Mouse (Mus musculus) embryonic stem cell, embryonic (primary cell): ENCODE measurements around the gene Babam2.

Experiments
- CTCF ChIA-PET, 4 experiments: fragments of 300-600 bp in 2 of 4; fragments of 350-600 bp in 2 of 4; sonication (Branson Sonifier 250); formaldehyde crosslinking; loops; one replicate each; lab custom pipeline; 2022; ENCODE audit warnings: inconsistent platforms in 2 of 4; lab: Charles Lee
- POLR2A ChIA-PET, 4 experiments: fragments of 300-600 bp in 2 of 4; fragments of 350-600 bp in 2 of 4; sonication (Branson Sonifier 250); formaldehyde crosslinking; loops; one replicate each; lab custom pipeline; 2022; ENCODE audit warnings: antibody characterized with exemption in 4 of 4, inconsistent platforms in 1 of 4; lab: Charles Lee

Gene Babam2

GRCm38 (mm10) chr5:32112206-32112916, 414.9 kb downstream of the Babam2 start:
- CTCF ChIA-PET, result no interaction called here
- POLR2A ChIA-PET, result no interaction called here

GRCm38 (mm10) chr5:32120901-32121376, 423.5 kb downstream of the Babam2 start:
- ChIA-PET CTCF (interaction anchor here in 2 of 4 experiments (0.6 to 1.6 kb wide), 2 partner anchors 284 to 1138 kb away, joined by 3 to 17 read pairs; no protein-coding TSS in a partner anchor), POLR2A (interaction anchor here in 2 of 4 experiments (0.8 to 2.3 kb wide), 3 partner anchors 12 to 18 kb away, joined by 3 to 9 read pairs (median 3); no protein-coding TSS in a partner anchor)

GRCm38 (mm10) chr5:32121936-32122335, 424.5 kb downstream of the Babam2 start:
- CTCF ChIA-PET, result interaction anchor here in 2 of 4 experiments (0.6 to 1.6 kb wide), 3 partner anchors 46 to 1139 kb away, joined by 3 to 5 read pairs (median 4); no protein-coding TSS in a partner anchor
- POLR2A ChIA-PET, result interaction anchor here (0.6 to 2.3 kb wide), 5 partner anchors 10 to 585 kb away, joined by 3 to 9 read pairs (median 4); no protein-coding TSS in a partner anchor

GRCm38 (mm10) chr5:32122363-32122762, 424.9 kb downstream of the Babam2 start:
- ChIA-PET CTCF (interaction anchor here in 1 of 4 experiments (0.7 to 1.6 kb wide), 2 partner anchors 46 to 1139 kb away, joined by 3 to 5 read pairs; no protein-coding TSS in a partner anchor), POLR2A (interaction anchor here in 3 of 4 experiments (0.5 to 2.3 kb wide), 4 partner anchors 9 to 586 kb away, joined by 3 to 9 read pairs (median 4); no protein-coding TSS in a partner anchor)

GRCm38 (mm10) chr5:32124957-32125356, 427.5 kb downstream of the Babam2 start:
- ChIA-PET POLR2A (interaction anchor here in 2 of 4 experiments (0.7 to 1.7 kb wide), 2 partner anchors 9 to 12 kb away, joined by 4 to 6 read pairs; no protein-coding TSS in a partner anchor), CTCF (no interaction called here)

- CTCF ChIA-PET, result no interaction called here
- POLR2A ChIA-PET, result interaction anchor here in 1 of 4 experiments (0.5 kb wide), 1 partner anchor 486 kb away, joined by 3 read pairs; no protein-coding TSS in a partner anchor
Observed at GRCm38 (mm10) chr5:32127226-32127625, 429.7 kb downstream of the Babam2 start.

- POLR2A ChIA-PET, result interaction anchor here in 1 of 4 experiments (0.5 to 0.6 kb wide), 2 partner anchors 148 to 486 kb away, joined by 3 to 6 read pairs; no protein-coding TSS in a partner anchor
- CTCF ChIA-PET, result no interaction called here
Observed at GRCm38 (mm10) chr5:32127927-32128326, 430.4 kb downstream of the Babam2 start.

GRCm38 (mm10) chr5:32132971-32133501, 435.6 kb downstream of the Babam2 start:
- CTCF ChIA-PET, result interaction anchor here in 2 of 4 experiments (0.6 to 1.3 kb wide), 4 partner anchors 64 to 535 kb away, joined by 3 to 5 read pairs (median 3); no protein-coding TSS in a partner anchor
- POLR2A ChIA-PET, result interaction anchor here in 3 of 4 experiments (0.6 to 2.8 kb wide), 17 partner anchors 9 to 1011 kb away, joined by 3 to 10 read pairs (median 4); partner anchors contain the start of genes Mrpl33 (in 2 of the 3) and Zfp512 (in 1 of the 3)

GRCm38 (mm10) chr5:32133549-32134004, 436.1 kb downstream of the Babam2 start:
- CTCF ChIA-PET, result interaction anchor here in 3 of 4 experiments (0.5 to 1.3 kb wide), 5 partner anchors 22 to 535 kb away, joined by 3 to 5 read pairs (median 3); no protein-coding TSS in a partner anchor

GRCm38 (mm10) chr5:32134051-32134732, 436.7 kb downstream of the Babam2 start:
- POLR2A ChIA-PET, result interaction anchor here in 3 of 4 experiments (0.6 to 2.8 kb wide), 20 partner anchors 10 to 809 kb away, joined by 3 to 10 read pairs (median 3); partner anchors contain the start of genes Mrpl33 (in 3 of the 3) and Zfp512 (in 1 of the 3)
- CTCF ChIA-PET, result interaction anchor here in 2 of 4 experiments (0.5 to 0.8 kb wide), 4 partner anchors 21 to 410 kb away, joined by 3 to 4 read pairs (median 4); no protein-coding TSS in a partner anchor

More at GRCm38 (mm10) chr5:32133549-32134004, 436.1 kb downstream of the Babam2 start:
- POLR2A ChIA-PET, result interaction anchor here in 3 of 4 experiments (0.6 to 2.8 kb wide), 20 partner anchors 9 to 1011 kb away, joined by 3 to 10 read pairs (median 3); partner anchors contain the start of genes Mrpl33 (in 3 of the 3) and Zfp512 (in 1 of the 3)
